Mouse (Mus musculus) kidney, postnatal 4 days (tissue): ENCODE measurements around the gene Klk11.
A peak's percentile ranks its signal among the peaks of the same experiment; 100 is the strongest.

Experiments used
- DNase-seq, 2 experiments: peaks; one replicate each; pipeline ENCODE4 v3.0.0; 2021; ENCODE audit warnings: mixed read lengths in 2 of 2

The Klk11 gene

DNA sequence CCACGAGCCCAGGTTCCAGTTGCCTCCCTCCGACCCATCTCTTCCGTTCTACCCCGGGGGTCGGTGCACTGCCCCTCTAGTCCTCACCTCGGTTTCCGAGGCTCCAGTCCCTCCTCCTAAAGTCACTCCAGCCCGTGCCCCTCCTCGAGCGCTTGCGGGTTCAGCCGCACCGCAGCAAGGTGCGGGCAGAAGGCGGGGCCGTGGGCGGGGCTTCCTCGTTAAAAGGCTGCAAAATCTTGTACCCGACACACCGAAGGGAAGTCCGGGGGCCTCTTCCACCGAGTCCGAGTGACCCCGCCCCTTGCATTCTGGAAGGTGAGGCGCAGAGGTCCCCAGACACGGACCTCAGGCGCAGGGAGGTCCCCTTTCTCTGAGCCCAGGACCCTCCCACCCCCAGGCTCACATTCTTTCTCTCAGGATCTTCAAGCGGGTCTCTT lies 22.9 kb downstream of the Klk11 start, which contains the start of gene Klk8:
Gene Klk8 (plus strand): TSS at position 245 of the 437 bp plus-strand sequence.
- peak; percentile 57 to 67 for DNase-seq

DNA sequence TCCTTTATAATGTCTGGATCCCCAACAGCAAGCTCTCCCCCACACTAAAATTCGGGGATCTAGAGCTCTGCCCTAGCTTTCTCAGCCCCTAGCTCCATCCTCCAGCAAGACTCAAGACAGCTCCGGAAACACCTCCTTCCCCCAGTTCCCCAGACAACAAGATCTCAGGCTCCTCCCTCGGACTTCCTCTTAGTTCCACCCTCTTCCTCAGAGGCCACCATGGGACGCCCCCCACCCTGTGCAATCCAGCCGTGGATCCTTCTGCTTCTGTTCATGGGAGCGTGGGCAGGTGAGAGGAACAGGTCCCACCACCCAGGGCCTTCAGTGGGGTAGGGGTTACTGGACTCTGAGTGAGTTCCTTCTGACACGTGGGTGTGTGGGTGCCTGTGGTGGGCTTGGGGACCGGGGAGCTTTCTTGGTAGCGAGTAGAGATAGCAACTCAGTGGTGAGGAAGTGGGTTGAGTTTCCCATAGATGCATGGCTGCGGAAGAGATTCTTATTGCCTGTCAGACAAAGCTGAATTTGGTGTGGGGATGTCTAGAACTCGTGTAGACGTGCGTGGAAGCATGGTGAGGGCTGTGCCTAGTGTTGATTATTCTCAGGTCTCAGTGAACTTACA lies 23.5 kb downstream of the Klk11 start:
- peak; percentile 25 to 30 for DNase-seq

- DNase-seq, result no peak
Observed at GRCm38 (mm10) chr7:43799876-43800275, 25.5 kb downstream of the Klk11 start.

GRCm38 (mm10) chr7:43810994-43811393 lies 36.6 kb downstream of the Klk11 start, which contains the start of gene Klk7:
TSS of gene Klk7 (plus strand) at chr7:43811294.
- DNase-seq, result no peak

DNA sequence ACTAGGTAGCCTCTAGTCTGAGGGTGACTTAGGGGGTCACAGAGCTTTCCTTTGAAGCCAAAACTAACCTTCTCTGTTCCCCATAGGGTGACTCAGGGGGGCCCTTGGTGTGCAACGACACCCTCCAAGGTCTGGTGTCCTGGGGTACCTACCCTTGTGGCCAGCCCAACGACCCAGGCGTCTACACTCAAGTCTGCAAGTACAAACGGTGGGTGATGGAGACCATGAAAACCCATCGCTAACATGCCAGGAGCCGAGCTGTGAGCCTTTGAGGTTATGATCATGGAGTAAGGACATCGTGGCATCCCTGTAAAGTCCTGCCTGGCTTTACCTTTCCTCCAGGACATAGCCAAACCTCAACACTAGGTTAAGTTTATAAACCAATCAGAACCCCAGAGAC lies 40.8 kb downstream of the Klk11 start:
- DNase-seq, result no peak

DNA sequence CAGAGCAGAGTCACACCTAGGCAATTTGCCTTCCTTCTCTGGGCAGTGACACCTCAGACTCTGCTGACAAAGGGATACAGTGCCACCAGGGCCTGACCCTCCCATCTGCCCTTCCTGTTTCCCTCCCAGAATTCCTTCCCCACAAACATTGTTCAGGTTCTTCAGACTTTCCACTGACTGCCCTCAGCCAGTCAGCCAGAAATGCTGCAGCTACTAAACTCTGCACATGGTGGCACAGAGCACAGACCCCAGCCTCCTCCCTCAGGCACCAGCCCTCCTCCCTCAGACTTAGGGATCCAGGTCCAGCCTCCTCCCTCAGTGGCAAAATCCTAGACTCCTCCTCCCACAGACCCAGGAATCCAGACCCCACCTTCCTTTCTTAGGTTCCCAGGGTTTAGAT lies 42.3 kb downstream of the Klk11 start:
- DNase-seq, result no peak

DNA sequence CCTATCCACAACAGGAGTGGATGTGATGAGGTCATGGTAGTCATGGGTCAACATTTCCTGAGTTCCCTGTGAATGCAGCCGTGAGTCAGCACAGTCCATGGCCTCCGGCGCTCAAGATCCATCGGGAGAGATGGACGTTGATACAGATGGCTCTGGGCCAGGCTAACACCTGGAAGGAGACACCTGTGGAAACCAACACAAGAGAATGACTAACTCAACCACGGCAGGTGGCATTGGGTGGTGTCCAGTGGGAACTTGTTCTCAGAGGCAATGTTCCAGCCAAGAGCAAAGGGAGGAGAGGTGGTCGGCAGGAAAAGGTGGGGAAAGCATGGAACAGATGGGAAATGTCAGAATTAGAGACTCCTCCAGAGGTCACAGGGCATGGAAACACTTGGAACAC lies 47.2 kb downstream of the Klk11 start:
- DNase-seq, result no peak

DNA sequence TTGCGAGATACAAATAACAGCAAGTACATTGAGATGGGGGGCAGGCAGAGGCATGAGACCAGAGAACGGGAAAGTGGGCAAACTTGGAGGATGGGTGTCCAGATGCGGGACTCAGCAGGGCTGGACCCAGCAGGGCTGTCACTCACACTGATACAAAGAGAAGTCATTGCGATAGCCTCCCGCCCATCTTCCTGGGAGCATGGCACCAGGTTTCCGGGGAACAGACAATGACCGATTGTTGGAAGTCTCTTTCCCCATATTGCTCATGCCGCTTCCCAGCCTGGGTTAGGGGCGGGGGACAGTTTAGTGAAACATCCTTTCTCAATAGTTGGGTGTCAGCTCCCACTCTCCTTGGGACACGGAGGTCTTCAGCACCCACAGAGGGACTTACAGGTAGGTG lies 49.8 kb downstream of the Klk11 start, which contains the start of gene Klk6:
Gene Klk6 (plus strand): TSS at position 301 of the 400 bp plus-strand sequence.
- no peak for DNase-seq

DNA sequence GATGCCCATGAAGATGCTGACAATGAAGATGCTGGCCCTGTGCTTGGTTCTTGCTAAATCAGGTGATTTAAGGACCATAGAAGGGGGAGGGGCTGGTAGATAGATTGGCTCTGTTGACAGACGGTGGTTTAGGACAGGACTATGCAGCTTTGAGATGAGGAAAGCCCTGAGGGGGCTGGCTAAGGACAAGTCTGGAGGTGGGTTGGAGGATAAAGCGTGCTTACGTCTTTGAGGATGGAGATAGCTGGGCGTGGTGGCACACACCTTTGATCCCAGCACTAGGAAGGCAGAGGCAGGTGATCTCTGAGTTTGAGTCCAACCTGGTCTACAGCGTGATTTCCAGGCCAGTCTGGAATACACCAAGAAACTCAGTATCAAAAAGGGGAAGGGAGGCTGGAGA lies 51.7 kb downstream of the Klk11 start:
- DNase-seq, result no peak

DNA sequence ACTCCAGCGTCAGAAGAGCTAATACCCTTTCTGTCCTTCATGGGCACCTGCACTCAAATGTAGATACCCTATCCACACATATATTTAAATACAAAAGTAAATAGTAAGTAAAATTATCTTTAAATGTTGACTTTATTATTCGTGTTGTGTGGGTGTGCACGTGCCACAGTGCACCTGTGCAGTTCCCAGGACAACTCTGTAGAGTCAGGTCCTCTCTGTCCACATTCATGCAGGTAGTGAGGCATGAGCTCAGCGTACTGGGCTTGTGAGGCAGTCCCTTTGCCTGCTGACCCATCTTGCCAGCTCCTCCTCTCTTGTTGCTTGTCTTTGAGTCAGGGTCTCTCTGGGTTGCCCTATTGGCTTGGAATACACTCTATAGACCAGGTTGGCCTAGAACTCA lies 53.3 kb downstream of the Klk11 start:
- no peak for DNase-seq
